Mouse (Mus musculus) gastrocnemius, postnatal 4 days (tissue): ENCODE results near the gene Nenf. TPM values are rescaled to one million over a fixed set of nuclear protein-coding genes. Genes with fewer than 3 reads are reported as not detected.

Experiments
- DNase-seq, 2 experiments: peaks; one replicate each; pipeline ENCODE4 v3.0.0; 2021 to 2022; ENCODE audit warnings: low spot score in 2 of 2, mixed read lengths in 2 of 2
- total RNA-seq, 2 experiments: library from RNA; stranded (reverse); gene quantifications; 2 replicates each; pipeline ENCODE4 v1.2.3; 2021

Nenf gene
- total RNA-seq, 2 experiments from 2014 or later, result 94.5 to 94.7 TPM

- DNase-seq, result peak in 1 of 2 experiments; percentile 55
Measured at GRCm38 (mm10) chr1:191292348-191292747, 25.6 kb downstream of the Nenf start.

- DNase-seq, result peak in 1 of 2 experiments; percentile 44
Measured at GRCm38 (mm10) chr1:191288762-191289161, 29.2 kb downstream of the Nenf start.

GRCm38 (mm10) chr1:191284502-191284901, 33.5 kb downstream of the Nenf start:
- no peak for DNase-seq

GRCm38 (mm10) chr1:191283110-191284040, 34.6 kb downstream of the Nenf start:
- DNase-seq, result no peak

GRCm38 (mm10) chr1:191282319-191282718, 35.7 kb downstream of the Nenf start:
- no peak for DNase-seq

- DNase-seq, result no peak
Measured at GRCm38 (mm10) chr1:191281171-191281570, 36.8 kb downstream of the Nenf start.

- no peak for DNase-seq
Measured at GRCm38 (mm10) chr1:191278324-191278723, 39.7 kb downstream of the Nenf start.

GRCm38 (mm10) chr1:191277549-191278059, 40.4 kb downstream of the Nenf start:
- no peak for DNase-seq

- no peak for DNase-seq
Measured at GRCm38 (mm10) chr1:191276181-191276580, 41.8 kb downstream of the Nenf start.

GRCm38 (mm10) chr1:191275527-191275926, 42.5 kb downstream of the Nenf start:
- peak; percentile 69 to 81 for DNase-seq

GRCm38 (mm10) chr1:191272660-191273059, 45.3 kb downstream of the Nenf start:
- no peak for DNase-seq

GRCm38 (mm10) chr1:191269648-191269952, 48.4 kb downstream of the Nenf start:
- DNase-seq, result no peak

- DNase-seq, result no peak
Measured at GRCm38 (mm10) chr1:191268797-191269647, 49.0 kb downstream of the Nenf start.

GRCm38 (mm10) chr1:191267856-191268255, 50.1 kb downstream of the Nenf start:
- no peak for DNase-seq

- no peak for DNase-seq
Measured at GRCm38 (mm10) chr1:191267162-191267561, 50.8 kb downstream of the Nenf start.

- DNase-seq, result no peak
Measured at GRCm38 (mm10) chr1:191263471-191263870, 54.5 kb downstream of the Nenf start.

- DNase-seq, result no peak
Measured at GRCm38 (mm10) chr1:191261861-191262260, 56.1 kb downstream of the Nenf start.

- DNase-seq, result no peak
Measured at GRCm38 (mm10) chr1:191259661-191260060, 58.3 kb downstream of the Nenf start.

GRCm38 (mm10) chr1:191259121-191259520, 58.9 kb downstream of the Nenf start:
- no peak for DNase-seq

- DNase-seq, result no peak
Measured at GRCm38 (mm10) chr1:191258521-191258920, 59.5 kb downstream of the Nenf start.

GRCm38 (mm10) chr1:191257981-191258380, 60.0 kb downstream of the Nenf start:
- no peak for DNase-seq

- no peak for DNase-seq
Measured at GRCm38 (mm10) chr1:191257351-191257771, 60.6 kb downstream of the Nenf start.
